Mouse (Mus musculus): Measurements from ENCODE around the gene Nlgn1. TPM values are rescaled to one million over a fixed set of nuclear protein-coding genes. Genes with fewer than 3 reads are reported as not detected.

Gene Nlgn1
- total RNA-seq (2021) (not detected), polyA plus RNA-seq (2012; rRNA removed) (0.04 TPM in 1 of 2 replicates, not detected in the other)
- long read RNA-seq: 0 reads

DNA sequence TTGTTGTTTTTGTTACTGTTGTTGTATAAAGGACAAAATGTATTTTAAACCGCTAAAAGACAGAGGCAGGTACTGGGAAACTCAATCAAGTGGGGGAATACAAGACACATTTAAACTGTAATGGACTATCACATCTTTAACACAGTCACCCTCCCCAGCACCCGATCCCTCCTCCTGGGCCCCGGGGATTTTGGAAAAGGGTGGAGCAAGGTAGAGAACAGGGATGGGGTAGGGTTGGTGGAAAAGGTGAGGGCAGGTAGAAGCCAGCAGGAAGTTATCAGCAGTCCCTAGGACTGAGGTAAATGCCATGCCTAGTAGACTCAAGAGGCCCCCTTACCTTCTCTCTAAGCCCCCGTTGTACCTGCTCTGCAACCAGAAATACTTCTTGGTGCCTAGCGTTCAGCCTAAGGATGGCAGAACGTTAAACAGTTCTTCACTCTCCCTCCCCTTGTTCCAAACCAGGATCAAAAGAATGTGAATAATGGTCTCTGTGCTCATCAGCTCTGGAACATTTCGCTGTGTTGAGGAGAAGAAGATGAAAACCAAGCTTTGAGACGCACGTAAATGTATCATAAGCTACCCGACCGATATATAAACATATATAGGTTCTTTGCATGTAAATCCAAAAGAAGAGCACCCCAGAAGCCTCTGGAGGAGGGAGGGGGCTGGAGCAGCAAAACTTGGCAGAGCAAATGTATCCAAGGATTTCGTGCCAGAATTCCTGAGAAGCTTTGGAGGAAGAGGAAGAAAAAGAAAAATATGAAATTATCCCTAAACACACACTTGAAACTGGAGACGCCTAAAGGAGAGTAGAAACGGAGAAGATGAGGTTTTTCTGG lies at the start of gene Nlgn1:
Gene Nlgn1, minus strand, starts transcription at position 61 of the 839 bp plus-strand sequence.
- H3K27me3 ChIP-seq (ENCODE audit: control insufficient read depth, insufficient read depth, low read length): peaks cover 13% of the 10 kb centered on the region
- H3K9ac ChIP-seq (ENCODE audit: low read depth, low read length): no peak within 1 kb of the TSS
- no peak within 1 kb of the TSS for H3K27ac ChIP-seq
- no peaks in the 10 kb centered on the region for H3K79me2 ChIP-seq (replicated peaks; ENCODE audit: control insufficient read depth, insufficient read depth, low read length)
- 4% methylated on average over 14 of the region's 14 CpGs for WGBS
- DNase-seq: no peak
- TF ChIP-seq POLR2A (IDR thresholded peaks at IDR 0.05; ENCODE audit: insufficient read depth, low read depth, low read length): no peak
- no peak for TF ChIP-seq EP300 (IDR thresholded peaks at IDR 0.05; ENCODE audit: insufficient read depth, low read depth, low read length)
- TF ChIP-seq CTCF (IDR thresholded peaks at IDR 0.05): no peak
- H3K36me3 ChIP-seq (ENCODE audit: control insufficient read depth, insufficient read depth, low read length): no peaks in the 10 kb centered on the region
- no peak within 1 kb of the TSS for H3K4me3 ChIP-seq
- intact Hi-C loops (cut with DNase I): no loop called here
- H3K4me1 ChIP-seq (ENCODE audit: control insufficient read depth, insufficient read depth, low read length): no peaks in the 10 kb centered on the region

DNA sequence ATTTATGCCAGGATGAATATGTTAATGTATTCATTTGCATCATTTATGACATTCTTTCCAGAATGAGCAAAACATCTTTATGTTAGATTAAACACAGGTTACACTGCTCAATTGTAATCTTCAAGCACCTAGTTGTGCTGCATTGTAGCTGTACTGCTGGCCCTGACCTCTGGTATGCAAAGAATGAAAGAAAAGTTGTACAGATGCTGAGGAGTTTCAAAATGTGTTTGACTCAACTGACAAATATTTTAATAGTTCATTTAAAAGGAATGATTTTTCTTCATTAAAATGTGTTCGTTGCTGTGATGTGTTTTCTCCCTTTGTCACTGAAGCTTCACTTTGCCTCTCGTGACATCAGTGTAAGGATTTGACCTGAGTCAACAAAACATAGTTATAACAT lies 46.0 kb upstream of the Nlgn1 start:
- Histone ChIP-seq H3K27me3 (ENCODE audit: control insufficient read depth, insufficient read depth, low read length) (no peaks in the 10 kb centered on the region), H3K27ac (no peak overlapping the region), H3K4me3 (no peak overlapping the region), H3K4me1 (ENCODE audit: control insufficient read depth, insufficient read depth, low read length) (no peaks in the 10 kb centered on the region), H3K36me3 (ENCODE audit: control insufficient read depth, insufficient read depth, low read length) (no peaks in the 10 kb centered on the region), H3K79me2 (replicated peaks; ENCODE audit: control insufficient read depth, insufficient read depth, low read length) (no peaks in the 10 kb centered on the region), H3K9ac (ENCODE audit: low read depth, low read length) (no peak overlapping the region)
- no peak for TF ChIP-seq POLR2A (IDR thresholded peaks at IDR 0.05; ENCODE audit: insufficient read depth, low read depth, low read length)
- no peak for TF ChIP-seq EP300 (IDR thresholded peaks at IDR 0.05; ENCODE audit: insufficient read depth, low read depth, low read length)
- TF ChIP-seq CTCF (IDR thresholded peaks at IDR 0.05): no peak
- intact Hi-C loops (cut with DNase I): no loop called here
- 64% methylated on average over 2 of the region's 2 CpGs for WGBS
- no peak for DNase-seq

DNA sequence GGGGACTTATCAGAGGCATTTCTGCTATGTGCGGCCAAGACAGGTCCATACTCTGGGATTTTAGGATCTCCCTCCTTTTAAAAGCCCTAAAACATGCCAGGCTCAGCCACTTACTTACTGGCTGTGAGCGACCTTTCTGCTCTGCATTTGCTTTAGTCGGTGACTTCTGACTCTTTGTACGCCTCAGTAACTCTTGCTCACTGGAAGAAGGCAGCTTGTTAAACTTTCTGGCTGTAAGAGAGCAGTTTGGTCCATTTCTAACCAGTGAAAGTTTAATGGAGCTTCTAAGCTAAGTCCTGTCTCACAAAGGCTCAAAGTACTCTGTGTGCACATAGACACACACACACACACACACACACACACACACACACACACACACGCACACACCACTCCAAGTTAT lies 22.8 kb upstream of the Nlgn1 start:
- Histone ChIP-seq H3K9ac (ENCODE audit: low read depth, low read length) (no peak overlapping the region), H3K27ac (no peak overlapping the region), H3K4me1 (ENCODE audit: control insufficient read depth, insufficient read depth, low read length) (no peaks in the 10 kb centered on the region), H3K27me3 (ENCODE audit: control insufficient read depth, insufficient read depth, low read length) (no peaks in the 10 kb centered on the region), H3K79me2 (replicated peaks; ENCODE audit: control insufficient read depth, insufficient read depth, low read length) (no peaks in the 10 kb centered on the region), H3K36me3 (ENCODE audit: control insufficient read depth, insufficient read depth, low read length) (no peaks in the 10 kb centered on the region), H3K4me3 (no peak overlapping the region)
- intact Hi-C loops (cut with DNase I): no loop called here
- 79% methylated on average over 5 of the region's 5 CpGs for WGBS
- TF ChIP-seq EP300 (IDR thresholded peaks at IDR 0.05; ENCODE audit: insufficient read depth, low read depth, low read length): no peak
- DNase-seq: no peak

DNA sequence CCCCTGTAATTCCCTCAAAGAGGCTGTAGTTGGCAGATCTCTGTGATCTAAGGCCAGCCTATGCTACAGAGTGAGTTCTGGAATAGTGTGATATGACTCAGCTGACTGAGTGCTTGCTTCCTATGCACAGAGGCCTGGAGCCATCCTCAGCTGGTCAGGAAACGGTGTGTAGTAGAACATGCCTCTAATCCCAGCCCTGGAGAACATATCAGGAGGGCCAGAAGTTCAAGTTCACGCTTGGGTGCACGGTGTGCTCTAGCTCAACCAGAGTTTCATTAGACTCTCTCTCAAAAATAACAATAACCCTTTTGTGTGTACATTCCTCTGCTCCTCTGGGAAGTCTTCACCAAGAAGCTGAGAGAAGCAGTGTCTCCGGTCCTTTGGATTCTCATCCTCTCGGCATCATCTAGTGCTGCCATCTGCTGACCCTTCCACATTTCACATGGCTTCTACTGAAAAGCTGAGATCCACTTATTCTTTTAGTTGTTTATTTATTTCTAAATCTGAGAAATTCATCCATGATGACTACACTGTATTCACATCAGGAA lies 22.3 kb upstream of the Nlgn1 start:
- H3K79me2 ChIP-seq (replicated peaks; ENCODE audit: control insufficient read depth, insufficient read depth, low read length): no peaks in the 10 kb centered on the region
- DNase-seq: no peak
- H3K36me3 ChIP-seq (ENCODE audit: control insufficient read depth, insufficient read depth, low read length): no peaks in the 10 kb centered on the region
- WGBS: 76% methylated on average over 5 of the region's 5 CpGs
- TF ChIP-seq EP300 (IDR thresholded peaks at IDR 0.05; ENCODE audit: insufficient read depth, low read depth, low read length) (no peak), CTCF (IDR thresholded peaks at IDR 0.05) (no peak), POLR2A (IDR thresholded peaks at IDR 0.05; ENCODE audit: insufficient read depth, low read depth, low read length) (no peak)
- H3K27ac ChIP-seq: no peak overlapping the region
- H3K27me3 ChIP-seq (ENCODE audit: control insufficient read depth, insufficient read depth, low read length): no peaks in the 10 kb centered on the region
- no peak overlapping the region for H3K4me3 ChIP-seq
- no peak overlapping the region for H3K9ac ChIP-seq (ENCODE audit: low read depth, low read length)
- intact Hi-C loops (cut with DNase I): no loop called here
- H3K4me1 ChIP-seq (ENCODE audit: control insufficient read depth, insufficient read depth, low read length): no peaks in the 10 kb centered on the region

DNA sequence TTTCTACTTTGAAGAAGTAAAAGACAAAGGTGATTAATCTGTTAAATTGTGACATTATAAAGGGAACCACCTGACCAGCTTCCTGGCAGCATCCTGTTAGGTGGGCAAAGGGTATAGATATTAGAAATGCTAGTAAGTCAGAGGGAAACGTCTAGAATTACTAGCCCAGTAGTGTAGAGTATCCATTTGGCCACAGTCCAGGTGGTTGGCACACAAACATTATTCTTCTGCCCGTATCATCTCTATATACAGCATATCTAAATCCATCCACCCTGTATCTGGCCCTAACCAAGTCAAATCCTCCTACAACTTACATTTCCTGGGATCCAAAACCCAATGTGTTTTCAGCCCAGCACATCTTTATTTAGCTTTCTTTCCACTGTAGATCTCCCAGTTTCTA lies 5.2 kb upstream of the Nlgn1 start:
- Histone ChIP-seq H3K36me3 (ENCODE audit: control insufficient read depth, insufficient read depth, low read length) (no peaks in the 10 kb centered on the region), H3K4me3 (no peak overlapping the region), H3K27ac (no peak overlapping the region), H3K79me2 (replicated peaks; ENCODE audit: control insufficient read depth, insufficient read depth, low read length) (no peaks in the 10 kb centered on the region), H3K9ac (ENCODE audit: low read depth, low read length) (no peak overlapping the region), H3K4me1 (ENCODE audit: control insufficient read depth, insufficient read depth, low read length) (no peaks in the 10 kb centered on the region), H3K27me3 (ENCODE audit: control insufficient read depth, insufficient read depth, low read length) (peaks cover 7% of the 10 kb centered on the region)
- WGBS: 50% methylated on average over 2 of the region's 2 CpGs
- TF ChIP-seq CTCF (IDR thresholded peaks at IDR 0.05) (no peak), EP300 (IDR thresholded peaks at IDR 0.05; ENCODE audit: insufficient read depth, low read depth, low read length) (no peak)
- intact Hi-C loops (cut with DNase I): no loop called here
- no peak for DNase-seq

DNA sequence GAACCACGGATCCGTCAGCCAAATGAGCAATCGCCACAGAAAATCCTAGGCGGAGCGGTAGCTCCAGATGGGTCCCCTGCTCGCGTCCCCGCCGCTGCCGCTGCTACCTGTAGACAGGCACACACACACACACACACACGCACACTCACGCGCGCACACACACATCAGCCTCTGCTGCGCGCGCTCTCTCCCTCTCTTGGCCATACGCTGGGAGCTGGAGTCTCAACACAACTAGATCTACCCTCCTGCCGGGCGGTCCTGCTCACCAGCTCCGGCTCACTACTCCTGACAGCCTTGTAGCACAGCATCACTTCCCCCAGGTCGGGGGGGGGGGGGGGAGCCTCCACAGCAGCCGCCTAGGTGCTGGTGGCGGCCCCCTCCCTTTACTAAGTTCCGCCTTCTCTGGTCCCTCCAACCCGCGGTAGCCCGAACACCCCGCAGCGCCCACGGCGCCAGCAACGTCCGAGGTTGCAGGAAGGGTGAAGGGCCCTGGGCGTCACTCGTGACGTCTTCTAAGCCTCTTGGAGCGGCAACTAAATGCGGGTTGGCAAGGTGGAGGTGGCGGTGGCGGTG lies 1.1 kb upstream of the Nlgn1 start:
- Histone ChIP-seq H3K27me3 (ENCODE audit: control insufficient read depth, insufficient read depth, low read length) (peaks cover 13% of the 10 kb centered on the region), H3K4me3 (no peak overlapping the region), H3K79me2 (replicated peaks; ENCODE audit: control insufficient read depth, insufficient read depth, low read length) (no peaks in the 10 kb centered on the region), H3K27ac (no peak overlapping the region), H3K9ac (ENCODE audit: low read depth, low read length) (no peak overlapping the region), H3K36me3 (ENCODE audit: control insufficient read depth, insufficient read depth, low read length) (no peaks in the 10 kb centered on the region), H3K4me1 (ENCODE audit: control insufficient read depth, insufficient read depth, low read length) (no peaks in the 10 kb centered on the region)
- no peak for TF ChIP-seq POLR2A (IDR thresholded peaks at IDR 0.05; ENCODE audit: insufficient read depth, low read depth, low read length)
- TF ChIP-seq EP300 (IDR thresholded peaks at IDR 0.05; ENCODE audit: insufficient read depth, low read depth, low read length): no peak
- no peak for TF ChIP-seq CTCF (IDR thresholded peaks at IDR 0.05)
- intact Hi-C loops (cut with DNase I): no loop called here
- 2% methylated on average over 41 of the region's 41 CpGs for WGBS
- no peak for DNase-seq
